Mouse (Mus musculus): Measurements from ENCODE around the gene Camsap3. TPM values are rescaled to one million over a fixed set of nuclear protein-coding genes. Genes with fewer than 3 reads are reported as not detected.

The Camsap3 gene
- polyA plus RNA-seq, 1 experiment, result 4.1 TPM

DNA sequence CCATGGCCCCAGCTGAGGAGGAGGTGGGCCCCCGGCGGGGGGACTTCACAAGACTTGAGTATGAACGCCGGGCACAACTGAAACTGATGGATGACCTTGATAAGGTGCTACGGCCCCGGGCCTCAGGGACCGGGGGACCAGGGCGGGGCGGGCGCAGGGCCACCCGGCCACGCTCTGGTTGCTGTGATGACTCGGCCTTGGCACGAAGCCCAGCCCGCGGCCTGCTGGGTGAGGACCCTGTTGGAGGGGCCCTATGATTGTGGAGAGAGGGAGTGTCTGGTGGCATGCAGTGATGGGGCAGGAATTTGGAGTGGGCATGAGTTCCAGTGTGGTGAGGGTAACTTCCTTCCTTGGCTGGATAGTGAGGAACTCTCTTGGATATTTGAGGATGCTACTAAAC lies 19.5 kb downstream of the Camsap3 start:
- Histone ChIP-seq H3K27ac (ENCODE audit: control insufficient read depth, insufficient read depth, low read depth, low read length, poor library complexity) (no peak overlapping the region), H3K4me1 (ENCODE audit: control insufficient read depth, insufficient read depth, low read length) (no peaks in the 10 kb centered on the region), H3K4me3 (replicated peaks; ENCODE audit: control insufficient read depth, low read depth, low read length) (no peak overlapping the region)
- 15% methylated on average over 16 of the region's 16 CpGs for WGBS
- no peak for TF ChIP-seq CTCF (IDR thresholded peaks at IDR 0.05; ENCODE audit: control insufficient read depth, insufficient read depth, low read length)
- no peak for TF ChIP-seq POLR2A (IDR thresholded peaks at IDR 0.05; ENCODE audit: borderline replicate concordance, control insufficient read depth, low read depth, low read length)

DNA sequence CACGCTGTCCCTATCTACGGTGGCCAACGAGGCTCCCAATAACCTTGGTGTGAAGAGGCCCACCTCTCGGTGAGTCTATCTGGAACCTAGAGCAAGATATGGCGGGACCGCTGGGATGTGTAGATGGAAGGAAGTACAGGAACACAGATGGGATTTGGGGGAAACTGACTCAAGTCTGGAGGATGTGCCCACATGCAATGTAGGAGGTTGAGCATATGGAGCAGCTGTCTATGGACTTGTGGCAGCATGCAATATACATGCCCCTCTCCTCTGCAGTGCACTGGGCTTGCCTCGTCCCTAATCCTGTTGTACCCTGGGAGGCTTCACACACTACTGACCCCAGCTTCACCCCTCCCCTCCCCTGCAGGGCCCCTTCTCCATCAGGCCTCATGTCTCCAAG lies 20.7 kb downstream of the Camsap3 start:
- WGBS, result 93% methylated on average over 7 of the region's 7 CpGs
- Histone ChIP-seq H3K4me3 (replicated peaks; ENCODE audit: control insufficient read depth, low read depth, low read length) (no peak overlapping the region), H3K4me1 (ENCODE audit: control insufficient read depth, insufficient read depth, low read length) (no peaks in the 10 kb centered on the region), H3K27ac (ENCODE audit: control insufficient read depth, insufficient read depth, low read depth, low read length, poor library complexity) (no peak overlapping the region)
- no peak for TF ChIP-seq CTCF (IDR thresholded peaks at IDR 0.05; ENCODE audit: control insufficient read depth, insufficient read depth, low read length)
- no peak for TF ChIP-seq POLR2A (IDR thresholded peaks at IDR 0.05; ENCODE audit: borderline replicate concordance, control insufficient read depth, low read depth, low read length)

DNA sequence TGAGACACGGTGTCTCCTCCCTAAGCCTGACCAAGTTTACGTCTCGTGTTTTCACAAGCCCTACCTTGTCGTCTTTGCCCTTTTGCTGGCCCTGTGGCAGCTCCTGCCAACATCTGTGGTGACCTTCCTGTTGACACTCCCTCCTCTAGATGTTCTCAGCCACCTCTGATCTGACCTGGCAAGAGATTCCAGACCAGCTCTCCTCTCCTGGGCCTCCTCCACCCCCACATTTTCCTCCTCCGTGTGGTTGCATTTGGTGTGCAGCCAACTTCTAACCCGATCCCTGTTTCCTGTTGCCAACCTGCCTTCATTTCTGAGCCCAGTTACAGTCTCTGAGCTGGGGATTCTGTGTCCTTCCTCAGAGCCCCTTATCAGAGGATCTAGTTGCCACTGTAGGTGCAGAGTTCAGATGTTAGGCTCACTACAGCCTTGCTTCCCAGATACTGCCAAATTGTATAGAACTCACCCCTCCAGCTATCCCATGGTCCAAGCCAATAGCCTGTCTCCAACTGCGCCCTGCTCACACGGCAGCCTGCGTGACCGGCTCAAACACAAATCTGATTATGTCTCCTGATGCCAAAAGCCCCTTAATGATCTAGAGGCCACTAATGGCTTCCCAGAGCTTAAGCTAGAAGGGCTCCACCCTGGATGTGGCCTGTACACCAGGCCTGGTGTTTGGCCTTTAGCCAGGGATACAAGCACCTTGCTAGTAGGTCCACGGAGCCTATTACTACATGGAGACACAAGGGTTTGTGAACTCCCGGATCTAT lies 22.1 kb downstream of the Camsap3 start:
- H3K27ac ChIP-seq (ENCODE audit: control insufficient read depth, insufficient read depth, low read depth, low read length, poor library complexity), result no peak overlapping the region
- no peak overlapping the region for H3K4me3 ChIP-seq (replicated peaks; ENCODE audit: control insufficient read depth, low read depth, low read length)
- 53% methylated on average over 12 of the region's 12 CpGs for WGBS
- TF ChIP-seq CTCF (IDR thresholded peaks at IDR 0.05; ENCODE audit: control insufficient read depth, insufficient read depth, low read length), result no peak
- no peaks in the 10 kb centered on the region for H3K4me1 ChIP-seq (ENCODE audit: control insufficient read depth, insufficient read depth, low read length)

DNA sequence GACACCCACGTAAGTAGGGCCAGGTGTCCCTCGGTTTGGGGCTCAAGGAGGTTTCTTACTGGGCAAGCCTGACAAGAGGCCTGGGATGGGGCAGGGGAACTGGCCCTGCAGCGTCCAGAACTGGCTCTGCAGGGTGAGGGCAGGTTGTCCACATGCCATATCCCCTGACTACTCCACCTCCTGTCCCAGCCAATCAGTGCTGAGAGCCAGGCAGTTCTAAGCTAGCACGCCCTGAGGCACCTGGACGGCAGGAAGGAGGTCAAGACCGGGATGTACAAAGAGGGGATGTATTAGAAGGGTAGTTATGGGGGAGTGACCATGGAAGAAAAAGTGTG lies 22.7 kb downstream of the Camsap3 start:
- 86% methylated on average over 6 of the region's 6 CpGs for WGBS

DNA sequence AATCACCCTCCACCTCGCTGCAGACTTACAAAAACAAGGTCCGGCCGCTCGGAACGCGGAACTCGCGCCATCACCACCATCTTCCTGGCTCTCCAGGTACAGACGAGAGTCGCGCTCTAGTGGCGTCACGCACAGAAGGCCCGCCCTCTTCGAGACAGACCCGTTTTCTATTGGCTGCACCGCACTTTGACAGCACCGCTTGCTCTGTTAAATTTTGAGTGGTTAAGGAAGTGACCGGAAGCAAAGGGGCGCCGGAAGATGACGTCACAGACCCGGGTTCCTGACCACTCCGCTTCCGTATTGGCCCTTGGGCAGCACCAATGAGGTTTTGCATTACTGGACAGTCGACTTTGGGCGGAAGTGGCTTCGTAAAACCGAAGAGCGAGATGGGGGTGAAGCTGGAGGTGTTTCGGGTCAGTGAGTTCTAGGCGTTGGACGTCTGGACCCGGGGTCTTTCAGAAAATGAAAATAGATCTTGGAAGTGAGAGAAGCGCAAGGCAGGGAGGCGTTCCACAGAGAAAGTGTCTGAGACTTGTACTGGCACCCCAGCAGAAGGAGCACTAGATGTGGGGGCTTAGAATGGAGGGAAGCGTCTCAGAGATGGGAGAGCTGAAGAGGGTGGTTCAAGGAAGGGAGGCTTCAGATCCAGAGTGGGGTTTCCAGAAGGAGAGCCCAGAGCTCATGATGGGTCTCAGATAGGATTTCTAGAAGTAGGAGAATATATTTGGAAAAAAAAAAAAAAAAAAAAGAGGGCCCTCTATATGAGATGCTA lies 34.3 kb downstream of the Camsap3 start, which contains the start of the genes Xab2 and Pet100:
TSS of gene Xab2 (minus strand) at position 118 of the 772 bp plus-strand sequence.
TSS of gene Pet100 (plus strand) at position 350 of the 772 bp plus-strand sequence.
- H3K27ac ChIP-seq (ENCODE audit: control insufficient read depth, insufficient read depth, low read depth, low read length, poor library complexity), result peak within 1 kb of the TSS; percentile 5; the same call in 1 of the 2 replicates
- under 1% methylated on average over 37 of the region's 37 CpGs for WGBS
- TF ChIP-seq CTCF (IDR thresholded peaks at IDR 0.05; ENCODE audit: control insufficient read depth, insufficient read depth, low read length) (no peak), POLR2A (IDR thresholded peaks at IDR 0.05; ENCODE audit: borderline replicate concordance, control insufficient read depth, low read depth, low read length) (peak; percentile 84; the same call in 1 of the 2 replicates)
- H3K4me3 ChIP-seq (replicated peaks; ENCODE audit: control insufficient read depth, low read depth, low read length), result peak within 1 kb of the TSS; percentile 93
- H3K4me1 ChIP-seq (ENCODE audit: control insufficient read depth, insufficient read depth, low read length), result peaks cover 1% of the 10 kb centered on the region; the same call in 1 of the 2 replicates

More for the DNA sequence above, 22.7 kb downstream of the Camsap3 start:
- Histone ChIP-seq H3K4me1 (ENCODE audit: control insufficient read depth, insufficient read depth, low read length) (no peaks in the 10 kb centered on the region), H3K27ac (ENCODE audit: control insufficient read depth, insufficient read depth, low read depth, low read length, poor library complexity) (no peak overlapping the region), H3K4me3 (replicated peaks; ENCODE audit: control insufficient read depth, low read depth, low read length) (no peak overlapping the region)
- TF ChIP-seq CTCF (IDR thresholded peaks at IDR 0.05; ENCODE audit: control insufficient read depth, insufficient read depth, low read length) (no peak), POLR2A (IDR thresholded peaks at IDR 0.05; ENCODE audit: borderline replicate concordance, control insufficient read depth, low read depth, low read length) (no peak)

DNA sequence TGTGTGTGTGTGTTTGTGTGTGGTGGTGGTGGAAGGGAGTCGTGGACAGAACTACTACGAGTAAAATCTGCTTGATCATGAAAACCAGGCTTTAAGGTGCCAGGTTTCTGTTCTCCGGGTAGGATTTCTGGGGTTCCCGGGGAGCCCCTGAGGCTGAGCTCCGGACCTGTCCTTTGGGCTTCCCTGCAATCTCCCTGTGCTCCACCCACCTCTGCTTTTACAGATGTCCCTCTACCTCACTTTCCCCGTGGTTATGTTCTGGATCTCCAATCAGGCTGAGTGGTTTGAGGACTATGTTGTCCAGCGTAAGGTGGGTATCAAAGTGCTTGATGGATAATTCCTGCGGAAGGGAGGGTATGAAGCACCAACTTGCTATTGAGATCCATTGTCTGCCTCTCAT lies 35.0 kb downstream of the Camsap3 start:
- H3K4me3 ChIP-seq (replicated peaks; ENCODE audit: control insufficient read depth, low read depth, low read length), result peak overlapping the region; percentile 56
- 62% methylated on average over 8 of the region's 8 CpGs for WGBS

DNA sequence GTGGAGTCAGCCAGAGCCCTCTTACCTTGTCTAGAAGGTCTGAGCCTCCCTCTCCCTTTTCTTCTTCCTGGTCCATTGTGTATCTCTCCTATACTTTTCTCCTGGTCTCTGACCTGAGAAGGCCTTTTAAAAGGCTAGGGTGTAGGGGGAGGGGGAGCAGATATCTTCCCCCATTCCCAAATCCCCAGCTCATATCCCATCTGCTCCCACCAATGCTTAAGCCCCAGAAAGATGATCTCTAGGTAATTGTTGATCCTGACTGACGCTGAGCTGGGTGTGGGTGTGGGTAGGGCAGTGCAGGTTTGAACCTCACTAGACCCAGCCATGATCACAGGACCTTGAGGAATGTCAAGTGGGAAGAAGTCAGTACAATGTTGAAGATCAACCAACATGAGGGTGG lies 38.4 kb downstream of the Camsap3 start, which contains the start of gene Pcp2:
TSS of gene Pcp2 (minus strand) at position 101 of the 400 bp plus-strand sequence.
- Histone ChIP-seq H3K4me1 (ENCODE audit: control insufficient read depth, insufficient read depth, low read length) (peaks cover 1% of the 10 kb centered on the region; the same call in 1 of the 2 replicates), H3K4me3 (replicated peaks; ENCODE audit: control insufficient read depth, low read depth, low read length) (no peak within 1 kb of the TSS), H3K27ac (ENCODE audit: control insufficient read depth, insufficient read depth, low read depth, low read length, poor library complexity) (no peak within 1 kb of the TSS)
- WGBS, result 100% methylated on average over 1 of the region's 1 CpGs
- TF ChIP-seq POLR2A (IDR thresholded peaks at IDR 0.05; ENCODE audit: borderline replicate concordance, control insufficient read depth, low read depth, low read length), result no peak
- TF ChIP-seq CTCF (IDR thresholded peaks at IDR 0.05; ENCODE audit: control insufficient read depth, insufficient read depth, low read length), result no peak

More for the DNA sequence above, 35.0 kb downstream of the Camsap3 start:
- peaks cover 1% of the 10 kb centered on the region; the same call in 1 of the 2 replicates for H3K4me1 ChIP-seq (ENCODE audit: control insufficient read depth, insufficient read depth, low read length)
- no peak overlapping the region for H3K27ac ChIP-seq (ENCODE audit: control insufficient read depth, insufficient read depth, low read depth, low read length, poor library complexity)
- TF ChIP-seq CTCF (IDR thresholded peaks at IDR 0.05; ENCODE audit: control insufficient read depth, insufficient read depth, low read length), result no peak
- TF ChIP-seq POLR2A (IDR thresholded peaks at IDR 0.05; ENCODE audit: borderline replicate concordance, control insufficient read depth, low read depth, low read length), result no peak

DNA sequence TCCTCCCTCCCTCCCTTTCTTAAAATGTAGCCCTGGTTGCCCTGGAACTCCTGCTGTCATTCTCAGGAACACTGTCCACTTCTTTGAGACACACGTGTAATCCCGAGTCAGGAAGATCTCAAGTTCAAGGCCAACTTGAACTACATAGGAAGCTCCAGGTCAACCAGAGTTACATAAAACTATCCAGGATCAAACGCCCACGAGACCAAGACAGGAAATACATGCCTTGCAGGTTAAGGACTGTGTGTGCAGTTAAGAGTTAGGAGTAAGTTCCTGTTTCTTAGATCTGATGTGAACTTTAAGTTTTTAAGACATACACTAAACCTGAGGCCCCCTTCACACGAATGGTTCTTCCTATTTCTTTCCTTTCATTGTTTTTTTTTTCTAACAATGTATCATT lies 39.9 kb downstream of the Camsap3 start:
- TF ChIP-seq POLR2A (IDR thresholded peaks at IDR 0.05; ENCODE audit: borderline replicate concordance, control insufficient read depth, low read depth, low read length) (no peak), CTCF (IDR thresholded peaks at IDR 0.05; ENCODE audit: control insufficient read depth, insufficient read depth, low read length) (no peak)
- Histone ChIP-seq H3K4me3 (replicated peaks; ENCODE audit: control insufficient read depth, low read depth, low read length) (no peak overlapping the region), H3K27ac (ENCODE audit: control insufficient read depth, insufficient read depth, low read depth, low read length, poor library complexity) (no peak overlapping the region), H3K4me1 (ENCODE audit: control insufficient read depth, insufficient read depth, low read length) (peaks cover under 1% of the 10 kb centered on the region)
- WGBS, result 2% methylated on average over 5 of the region's 5 CpGs
